Mouse (Mus musculus): ENCODE results near the gene Grrp1. TPM values are rescaled to one million over a fixed set of nuclear protein-coding genes. Genes with fewer than 3 reads are reported as not detected.

Gene Grrp1
- polyA plus RNA-seq (2015; fragmentation: Nextera tagmentation; extraction: Ambion mirVana): 14.7 and 15.1 TPM in 2 replicates

GRCm38 (mm10) chr4:134253722-134254324 lies at the start of gene Grrp1:
Gene Grrp1, minus strand, starts transcription at chr4:134254106.

GRCm38 (mm10) chr4:134287575-134288025 lies 33.7 kb upstream of the Grrp1 start, which contains the start of gene Pdik1l:
Gene Pdik1l, minus strand, starts transcription at chr4:134287895.

GRCm38 (mm10) chr4:134246719-134247258 lies 7.1 kb downstream of the Grrp1 start, which contains the start of gene Gm30191:
Gene Gm30191, plus strand, starts transcription at chr4:134246935.

GRCm38 (mm10) chr4:134245148-134245843 lies 8.6 kb downstream of the Grrp1 start, which contains the start of gene Zfp593:
Gene Zfp593, minus strand, starts transcription at chr4:134245592.

GRCm38 (mm10) chr4:134243516-134244250 lies 10.2 kb downstream of the Grrp1 start, which contains the start of gene E130218I03Rik:
Gene E130218I03Rik, plus strand, starts transcription at chr4:134243662.

DNA sequence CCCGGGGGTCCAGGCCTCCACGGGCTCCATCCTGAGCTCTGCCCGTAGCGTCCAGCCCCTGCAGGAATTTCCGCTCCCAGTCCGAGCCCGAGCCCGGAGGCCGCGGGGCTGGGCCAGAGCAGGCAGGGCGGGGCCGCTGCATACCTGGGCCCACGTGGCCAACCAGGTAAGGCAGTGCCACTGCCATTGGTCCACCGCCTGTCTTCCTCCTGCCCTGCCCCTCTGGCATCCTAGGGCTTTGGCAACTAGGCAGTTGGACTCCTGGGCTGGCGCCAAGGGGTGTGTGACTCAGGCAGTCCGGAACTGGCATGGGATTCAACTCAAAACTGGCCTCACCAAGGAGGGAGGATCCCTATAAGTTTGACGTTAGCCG lies 15.6 kb downstream of the Grrp1 start, which contains the start of gene Cnksr1:
Gene Cnksr1, minus strand, starts transcription at position 121 of the 373 bp plus-strand sequence.

DNA sequence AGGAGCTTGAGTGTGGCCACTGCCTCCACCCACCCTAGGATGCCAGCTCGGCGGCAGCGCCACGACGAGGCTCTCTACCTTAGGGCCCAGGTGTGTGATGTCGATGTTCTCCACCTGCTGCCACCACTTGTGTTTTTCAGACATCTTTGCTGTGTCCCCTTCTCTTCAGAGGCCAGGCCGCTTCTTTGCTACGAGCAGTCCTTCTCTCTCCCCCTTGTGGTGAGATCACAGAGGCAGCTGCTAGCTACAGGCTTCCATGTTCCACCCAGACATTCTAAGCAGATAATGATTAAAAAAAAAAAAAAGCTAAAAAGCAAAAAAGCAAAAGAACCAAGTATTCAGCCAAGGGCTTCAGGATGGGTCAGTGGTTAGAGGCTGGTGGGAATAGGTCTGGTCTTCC lies 26.7 kb downstream of the Grrp1 start, which contains the start of gene Catsper4:
Gene Catsper4, minus strand, starts transcription at position 190 of the 400 bp plus-strand sequence.

DNA sequence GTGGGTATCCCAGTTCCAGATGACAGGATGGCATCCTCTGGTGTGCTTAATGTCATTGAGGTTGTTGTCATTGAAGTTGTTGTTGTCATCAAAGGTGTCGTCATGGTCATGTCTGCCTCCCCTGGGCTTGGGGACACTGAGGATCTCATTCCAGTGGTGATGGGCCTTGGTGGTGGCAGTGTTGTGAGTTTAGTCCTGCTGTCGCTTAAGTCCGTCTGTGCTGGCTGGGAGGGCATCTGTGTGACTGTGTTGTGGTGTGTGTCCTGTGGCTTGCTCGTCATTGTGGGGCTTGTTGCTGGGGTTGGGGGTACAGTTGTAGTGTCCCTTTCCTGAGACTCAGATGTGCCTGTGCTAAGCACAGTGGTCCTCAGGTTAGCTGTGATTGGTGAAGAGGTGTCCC lies 51.0 kb downstream of the Grrp1 start, which contains the start of gene Gm7534:
Gene Gm7534, minus strand, starts transcription at position 101 of the 400 bp plus-strand sequence.

Other genes starting within 250 kb of the Grrp1 start
- 0.08 and 0.12 TPM in 2 replicates for gene Lin28a, start 235.3 kb downstream of the Grrp1 start, polyA plus RNA-seq (2015; fragmentation: Nextera tagmentation; extraction: Ambion mirVana)
- not detected in 2 replicates for gene Zfp683, start 200.3 kb downstream of the Grrp1 start, polyA plus RNA-seq (2015; fragmentation: Nextera tagmentation; extraction: Ambion mirVana)
- gene Crybg2, start 193.3 kb downstream of the Grrp1 start, polyA plus RNA-seq (2015; fragmentation: Nextera tagmentation; extraction: Ambion mirVana): 6.2 and 7.4 TPM in 2 replicates
- 3.2 and 6.2 TPM in 2 replicates for gene Cd52, start 159.0 kb downstream of the Grrp1 start, polyA plus RNA-seq (2015; fragmentation: Nextera tagmentation; extraction: Ambion mirVana)
- 9.3 and 13.4 TPM in 2 replicates for gene Ubxn11, start 151.5 kb downstream of the Grrp1 start, polyA plus RNA-seq (2015; fragmentation: Nextera tagmentation; extraction: Ambion mirVana)
- gene Sh3bgrl3, start 125.3 kb downstream of the Grrp1 start, polyA plus RNA-seq (2015; fragmentation: Nextera tagmentation; extraction: Ambion mirVana): 539 and 571 TPM in 2 replicates
- 14.9 and 17.2 TPM in 2 replicates for gene Cep85, start 67.0 kb downstream of the Grrp1 start, polyA plus RNA-seq (2015; fragmentation: Nextera tagmentation; extraction: Ambion mirVana)
- not detected in 2 replicates for gene Gm7534, start 51.1 kb downstream of the Grrp1 start, polyA plus RNA-seq (2015; fragmentation: Nextera tagmentation; extraction: Ambion mirVana)
- 0.13 and 0.15 TPM in 2 replicates for gene Catsper4, start 26.7 kb downstream of the Grrp1 start, polyA plus RNA-seq (2015; fragmentation: Nextera tagmentation; extraction: Ambion mirVana)
- 0.09 TPM in 1 of 2 replicates, not detected in the other for gene Cnksr1, start 15.7 kb downstream of the Grrp1 start, polyA plus RNA-seq (2015; fragmentation: Nextera tagmentation; extraction: Ambion mirVana)
- gene E130218I03Rik, start 10.4 kb downstream of the Grrp1 start, polyA plus RNA-seq (2015; fragmentation: Nextera tagmentation; extraction: Ambion mirVana): 0.50 and 0.53 TPM in 2 replicates
- gene Zfp593, start 8.5 kb downstream of the Grrp1 start, polyA plus RNA-seq (2015; fragmentation: Nextera tagmentation; extraction: Ambion mirVana): 12.3 and 13.6 TPM in 2 replicates
- 0.26 TPM in 1 of 2 replicates, not detected in the other for gene Gm30191, start 7.2 kb downstream of the Grrp1 start, polyA plus RNA-seq (2015; fragmentation: Nextera tagmentation; extraction: Ambion mirVana)
- 24.1 and 26.0 TPM in 2 replicates for gene Pdik1l, start 33.8 kb upstream of the Grrp1 start, polyA plus RNA-seq (2015; fragmentation: Nextera tagmentation; extraction: Ambion mirVana)
- gene Trim63, start 61.0 kb upstream of the Grrp1 start, polyA plus RNA-seq (2015; fragmentation: Nextera tagmentation; extraction: Ambion mirVana): 1.4 and 1.6 TPM in 2 replicates
- 0.25 TPM in 2 replicates for gene Slc30a2, start 89.1 kb upstream of the Grrp1 start, polyA plus RNA-seq (2015; fragmentation: Nextera tagmentation; extraction: Ambion mirVana)
- gene Extl1, start 129.7 kb upstream of the Grrp1 start, polyA plus RNA-seq (2015; fragmentation: Nextera tagmentation; extraction: Ambion mirVana): 0.88 and 0.94 TPM in 2 replicates
- gene Pafah2, start 142.2 kb upstream of the Grrp1 start, polyA plus RNA-seq (2015; fragmentation: Nextera tagmentation; extraction: Ambion mirVana): 4.7 and 5.7 TPM in 2 replicates
- 2,472 and 2,758 TPM in 2 replicates for gene Stmn1, start 214.2 kb upstream of the Grrp1 start, polyA plus RNA-seq (2015; fragmentation: Nextera tagmentation; extraction: Ambion mirVana)
- 54.5 and 54.7 TPM in 2 replicates for gene Paqr7, start 242.6 kb upstream of the Grrp1 start, polyA plus RNA-seq (2015; fragmentation: Nextera tagmentation; extraction: Ambion mirVana)